Mouse (Mus musculus) layer of hippocampus, adult 2 months (tissue): Measurements from ENCODE around the gene Noc3l. TPM values are rescaled to one million over a fixed set of nuclear protein-coding genes. Genes with fewer than 3 reads are reported as not detected.

ENCODE experiments used
- DNase-seq, 2 experiments: peaks; one replicate each; pipeline ENCODE4 v3.0.0; 2022; ENCODE audit warnings: low spot score in 2 of 2
- H3K27ac ChIP-seq: fragments of 200-600 bp; 2 replicates; pipeline ENCODE4 v1.8.1; 2022
- H3K4me3 ChIP-seq: fragments of 200-600 bp; 2 replicates; pipeline ENCODE4 v1.8.1; 2022; ENCODE audit warnings: mild to moderate bottlenecking
- CTCF ChIP-seq: fragments of 200-600 bp; conservative IDR thresholded peaks from 2 replicates; pipeline ENCODE4 v1.8.1; 2022; ENCODE audit warnings: antibody characterized with exemption, mild to moderate bottlenecking, moderate library complexity
- total RNA-seq, 2 experiments: library from RNA; stranded (reverse); gene quantifications; 2 replicates each; pipeline ENCODE4 v1.2.3; 2021

Gene Noc3l
- total RNA-seq, 2 experiments from 2014 or later, result 13.6 to 13.7 TPM

DNA sequence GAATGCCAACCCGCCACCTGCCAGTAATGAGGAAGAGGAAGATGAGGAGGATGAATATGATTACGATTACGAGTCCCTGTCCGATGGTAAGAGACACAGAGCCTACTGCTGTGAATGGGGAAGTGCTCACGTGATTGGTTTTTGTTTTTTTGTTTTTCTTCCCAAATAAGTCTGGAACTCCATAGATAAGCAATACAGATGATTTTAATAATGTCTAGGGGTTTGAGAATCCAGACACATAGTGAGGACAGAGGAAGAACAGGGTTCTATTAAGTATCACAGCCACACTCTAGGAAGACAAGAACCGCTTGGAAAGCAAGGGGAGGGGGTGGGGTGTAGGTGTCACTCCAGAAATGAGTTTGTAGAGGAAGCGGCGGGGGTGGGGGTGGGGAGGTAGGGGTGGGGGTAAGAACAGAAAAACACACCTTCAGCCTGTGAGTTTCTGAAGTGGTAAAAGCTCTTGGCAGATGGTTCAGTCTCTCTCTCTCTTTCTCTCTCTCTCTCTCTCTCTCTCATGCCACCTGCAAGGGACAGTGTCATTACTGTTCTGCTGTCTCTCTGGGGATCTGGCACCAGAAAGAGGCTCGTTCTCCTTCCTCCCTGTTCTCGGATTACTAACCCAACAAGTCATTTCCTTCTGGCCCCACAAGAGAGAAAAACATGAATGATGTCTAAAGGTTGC, 73.1 kb downstream of the Noc3l start:
- DNase-seq, result no peak
- H3K4me3 ChIP-seq, result no peak overlapping the region
- TF ChIP-seq CTCF, result no peak
- no peak overlapping the region for H3K27ac ChIP-seq

GRCm38 (mm10) chr19:38744546-38744945, 74.5 kb downstream of the Noc3l start:
- H3K4me3 ChIP-seq, result no peak overlapping the region
- TF ChIP-seq CTCF, result no peak
- no peak for DNase-seq
- no peak overlapping the region for H3K27ac ChIP-seq

Other genes starting within 250 kb of the Noc3l start
- 10 to 100 TPM; 12.5 TPM for gene Tbc1d12, start 17.3 kb upstream of the Noc3l start, total RNA-seq
- 1 to 10 TPM; 5.3 to 5.8 TPM for gene Hells, start 111.7 kb upstream of the Noc3l start, total RNA-seq
- under 1 TPM; 0.22 to 0.23 TPM for gene Cyp2c55, start 187.8 kb upstream of the Noc3l start, total RNA-seq
- gene Cyp2c65, start 241.8 kb upstream of the Noc3l start, total RNA-seq, result under 1 TPM in 1 of 2 experiments, not detected in 1; 0.26 TPM